Mouse (Mus musculus) CD4-positive naive resting alpha-beta T cell, adult 57 days (primary cell): Measurements from ENCODE around the gene C1ql2. TPM values are rescaled to one million over a fixed set of nuclear protein-coding genes. Genes with fewer than 3 reads are reported as not detected.

Experiments
- total RNA-seq: library from RNA; stranded (reverse); gene quantifications from one replicate; pipeline ENCODE4 v1.2.4, GENCODE M21; 2023

The C1ql2 gene
- total RNA-seq, result not detected

DNA sequence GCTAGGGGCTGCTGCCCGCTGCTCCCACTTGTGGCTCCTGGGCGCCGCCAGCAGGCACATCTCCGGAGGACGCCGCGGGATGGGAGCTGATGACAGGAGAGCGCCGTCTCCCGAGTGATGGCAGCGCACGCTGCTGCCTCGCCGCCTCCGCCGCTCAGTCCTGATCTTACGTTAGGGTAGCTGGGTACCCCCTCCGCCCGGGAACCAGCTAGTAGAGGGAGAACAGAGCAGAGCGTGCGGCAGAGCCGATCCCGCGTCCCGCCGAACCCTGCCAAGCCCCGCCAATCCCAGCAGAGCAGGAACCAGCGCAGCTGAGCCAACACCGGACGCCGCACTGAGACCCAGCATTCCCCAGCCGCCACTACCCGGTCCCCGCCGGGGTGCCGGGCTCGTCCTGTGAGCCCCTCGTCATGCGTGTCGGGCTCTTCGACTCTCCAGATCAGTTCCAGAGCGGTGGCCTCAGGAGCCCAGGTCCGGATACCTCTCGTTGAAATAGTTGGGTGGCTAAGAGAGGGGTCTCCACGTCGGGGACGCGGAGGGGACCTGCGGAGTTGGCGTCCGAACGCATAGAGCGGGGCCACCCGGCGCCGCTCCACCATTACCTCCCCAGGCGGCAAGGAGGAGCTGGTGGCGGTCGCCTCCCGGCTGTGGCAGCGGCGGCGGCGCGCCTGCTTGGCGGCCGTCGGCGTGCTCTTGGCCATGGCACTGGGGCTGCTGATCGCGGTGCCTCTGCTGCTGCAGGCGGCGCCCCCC, at the start of gene C1ql2:
Gene C1ql2 (plus strand): TSS at position 164 of the 753 bp plus-strand sequence.

Other genes starting within 250 kb of the C1ql2 start
- gene Dbi, start 219.5 kb upstream of the C1ql2 start, total RNA-seq, result 32.2 TPM
- 9.8 TPM for gene 3110009E18Rik, start 219.4 kb upstream of the C1ql2 start, total RNA-seq
- 0.50 TPM for gene Steap3, start 67.9 kb upstream of the C1ql2 start, total RNA-seq
- gene Marco, start 164.4 kb downstream of the C1ql2 start, total RNA-seq, result 1.5 TPM